8 mouse cellular contexts compared by ENCODE assay signal in genomic region chr10:121351066-121351581, GRCm38 (mm10). TPM values are rescaled to one million over a fixed set of nuclear protein-coding genes. Genes with fewer than 3 reads are reported as not detected.
DNase-seq lines count a peak whose midpoint lies in the region; ATAC-seq lines count a peak whose summit lies in the region.

Tbc1d30 (minus strand) TSS chr10:121351278.

- H3K27ac ChIP-seq in intestine, embryonic 14.5 days (ENCODE audit: low read depth), result no peak within 1 kb of the TSS
- no peak within 1 kb of the TSS for H3K27ac ChIP-seq in limb, embryonic 12.5 days
- no peak within 1 kb of the TSS for H3K27ac ChIP-seq in midbrain, embryonic 11.5 days (ENCODE audit: low read depth, low read length)

- ATAC-seq in granulocyte monocyte progenitor cell, adult 5-6 weeks (replicated peaks; ENCODE audit: poor library complexity, severe bottlenecking), result peak; percentile 90
- ATAC-seq in intestine, embryonic 14.5 days (replicated peaks; ENCODE audit: low FRiP score, low TSS enrichment, low read depth), result peak; percentile 78
- peak; percentile 31; the same call in 1 of the 2 replicates for ATAC-seq in limb, embryonic 12.5 days (ENCODE audit: insufficient number of reproducible peaks, insufficient read depth, low FRiP score, low TSS enrichment, low read depth)
- peak; percentile 82 for ATAC-seq in midbrain, embryonic 11.5 days (ENCODE audit: low FRiP score)

- no peaks in the 10 kb centered on the region for H3K9me3 ChIP-seq in intestine, embryonic 14.5 days (ENCODE audit: control insufficient read depth, low read length)
- 0 out of 2 replicates have a peak, but pooled peaks cover 8% of the 10 kb centered on the region for H3K9me3 ChIP-seq in limb, embryonic 12.5 days
- no peaks in the 10 kb centered on the region; the same call in 1 of the 2 replicates for H3K9me3 ChIP-seq in midbrain, embryonic 11.5 days (ENCODE audit: control insufficient read depth, low read length)

- peak within 1 kb of the TSS; percentile 42 for H3K4me3 ChIP-seq in intestine, embryonic 14.5 days (ENCODE audit: low read depth, low read length)
- peak within 1 kb of the TSS; percentile 54 for H3K4me3 ChIP-seq in limb, embryonic 12.5 days (replicated peaks)
- H3K4me3 ChIP-seq in midbrain, embryonic 11.5 days (ENCODE audit: low read depth, low read length), result peak within 1 kb of the TSS; percentile 47

- H3K4me2 ChIP-seq in intestine, embryonic 14.5 days (ENCODE audit: low read length), result peak within 1 kb of the TSS; percentile 88
- peak within 1 kb of the TSS; percentile 91 for H3K4me2 ChIP-seq in limb, embryonic 12.5 days
- peak within 1 kb of the TSS; percentile 88 for H3K4me2 ChIP-seq in midbrain, embryonic 11.5 days

- H3K36me3 ChIP-seq in intestine, embryonic 14.5 days (ENCODE audit: control insufficient read depth, insufficient read depth, low read length), result no peaks in the 10 kb centered on the region
- no peaks in the 10 kb centered on the region for H3K36me3 ChIP-seq in limb, embryonic 12.5 days
- H3K36me3 ChIP-seq in midbrain, embryonic 11.5 days (ENCODE audit: control insufficient read depth, insufficient read depth, low read length), result no peaks in the 10 kb centered on the region

- DNase-seq in ovary, postnatal 14 days (ENCODE audit: low spot score), result peak; percentile 29
- no peak for DNase-seq in ovary, adult 18-20 months (ENCODE audit: low spot score)
- DNase-seq in cerebellum, adult 9-11 months, result peak; percentile 27
- peak; percentile 79 for DNase-seq in intestine, embryonic 14.5 days (ENCODE audit: low spot score)
- peak; percentile 94 for DNase-seq in midbrain, embryonic 11.5 days (ENCODE audit: low spot score, missing footprints)
- peak; percentile 73 for DNase-seq in urinary bladder, postnatal 14 days (ENCODE audit: low spot score)

- WGBS in intestine, embryonic 14.5 days, result under 1% methylated on average over 42 of the region's 61 CpGs
- under 1% methylated on average over 61 of the region's 61 CpGs for WGBS in limb, embryonic 12.5 days
- under 1% methylated on average over 61 of the region's 61 CpGs for WGBS in midbrain, embryonic 11.5 days

- peak within 1 kb of the TSS; percentile 42 for H3K9ac ChIP-seq in intestine, embryonic 14.5 days (ENCODE audit: low read length)
- H3K9ac ChIP-seq in limb, embryonic 12.5 days (replicated peaks), result peak within 1 kb of the TSS; percentile 58
- peak within 1 kb of the TSS; percentile 51 for H3K9ac ChIP-seq in midbrain, embryonic 11.5 days (ENCODE audit: low read length)

- peaks cover 38% of the 10 kb centered on the region for H3K27me3 ChIP-seq in intestine, embryonic 14.5 days (replicated peaks; ENCODE audit: control insufficient read depth, insufficient read depth, low read length)
- H3K27me3 ChIP-seq in limb, embryonic 12.5 days, result peaks cover 39% of the 10 kb centered on the region
- H3K27me3 ChIP-seq in midbrain, embryonic 11.5 days (ENCODE audit: control insufficient read depth, insufficient read depth, low read length), result peaks cover 21% of the 10 kb centered on the region

- H3K4me1 ChIP-seq in intestine, embryonic 14.5 days (replicated peaks; ENCODE audit: control insufficient read depth, insufficient read depth, low read length), result 0 out of 2 replicates have a peak, but pooled peaks cover 7% of the 10 kb centered on the region
- peaks cover 22% of the 10 kb centered on the region for H3K4me1 ChIP-seq in limb, embryonic 12.5 days (replicated peaks)
- peaks cover 12% of the 10 kb centered on the region for H3K4me1 ChIP-seq in midbrain, embryonic 11.5 days (ENCODE audit: control insufficient read depth, insufficient read depth, low read length)

RNA-seq across cellular contexts. Expression of gene Tbc1d30, which starts in this region (rescaled TPM):
- not detected in 2 replicates for total RNA-seq in granulocyte monocyte progenitor cell, adult 5-6 weeks (2014; fragmentation: Nextera tagmentation)
- 2.6 and 7.3 TPM in 2 replicates for total RNA-seq in granulocyte monocyte progenitor cell, adult 5-6 weeks (2017)
- polyA plus RNA-seq in intestine, embryonic 14.5 days (2014; fragmentation: Nextera tagmentation; extraction: Ambion mirVana), result 2.8 and 3.8 TPM in 2 replicates
- polyA plus RNA-seq in limb, embryonic 12.5 days (2016; fragmentation: Nextera tagmentation; extraction: Ambion mirVana), result 0.63 and 0.77 TPM in 2 replicates
- polyA plus RNA-seq in midbrain, embryonic 11.5 days (2014; fragmentation: Nextera tagmentation; extraction: Ambion mirVana), result 2.8 and 3.4 TPM in 2 replicates

Comparison
In these comparisons a context has a peak if more than half of its experiments do, and no peak if none do; other contexts are left out.
1. Peak in ATAC-seq, H3K4me3 ChIP-seq, H3K9ac ChIP-seq and H3K4me2 ChIP-seq in limb, embryonic 12.5 days; RNA of the gene not detected or under 1 TPM.
2. ATAC-seq: peak in every context shown above with its lines; median percentile 90 in granulocyte monocyte progenitor cell, adult 5-6 weeks; 82 in midbrain, embryonic 11.5 days; 78 in intestine, embryonic 14.5 days; 31 in limb, embryonic 12.5 days.